Mouse (Mus musculus) MEL (cell line): ENCODE data around the gene Rnf114.

Experiments
- CTCF ChIP-seq, 3 experiments: IDR thresholded peaks in 2 of 3; conservative IDR thresholded peaks in 1 of 3; 2 replicates each; pipeline ENCODE4 v1.5.1; 2011 to 2012; ENCODE audit warnings: low read length in 3 of 3, low read depth in 2 of 3, mild to moderate bottlenecking in 2 of 3, improper control_type of control experiment in 1 of 3, inconsistent platforms in 1 of 3, mixed read lengths in 1 of 3, moderate library complexity in 1 of 3; ENCODE audit not compliant: control insufficient read depth in 1 of 3, insufficient read depth in 1 of 3, poor library complexity in 1 of 3, severe bottlenecking in 1 of 3
- E2F4 ChIP-seq: IDR thresholded peaks from 2 replicates; pipeline ENCODE4 v1.6.1; 2011; ENCODE audit warnings: low read depth, low read length, improper control_type of control experiment, borderline replicate concordance
- EP300 ChIP-seq, 2 experiments: IDR thresholded peaks; 2 replicates each; pipeline ENCODE4 v1.6.1; 2011; ENCODE audit warnings: improper control_type of control experiment in 2 of 2, low read length in 2 of 2, low read depth in 1 of 2, mild to moderate bottlenecking in 1 of 2
- GATA1 ChIP-seq: IDR thresholded peaks from 2 replicates; pipeline ENCODE4 v1.6.1; 2011; ENCODE audit warnings: low read depth, low read length, improper control_type of control experiment
- SIN3A ChIP-seq: IDR thresholded peaks from 2 replicates; pipeline ENCODE4 v1.6.1; 2012; ENCODE audit warnings: low read length, improper control_type of control experiment, inconsistent platforms
- SMC3 ChIP-seq: IDR thresholded peaks from 2 replicates; pipeline ENCODE4 v1.6.1; 2011; ENCODE audit warnings: low read depth, low read length, improper control_type of control experiment
- TAL1 ChIP-seq: IDR thresholded peaks from 2 replicates; pipeline ENCODE4 v1.6.1; 2012; ENCODE audit warnings: mild to moderate bottlenecking, inconsistent platforms, low read length, moderate library complexity, mixed read lengths

DNA sequence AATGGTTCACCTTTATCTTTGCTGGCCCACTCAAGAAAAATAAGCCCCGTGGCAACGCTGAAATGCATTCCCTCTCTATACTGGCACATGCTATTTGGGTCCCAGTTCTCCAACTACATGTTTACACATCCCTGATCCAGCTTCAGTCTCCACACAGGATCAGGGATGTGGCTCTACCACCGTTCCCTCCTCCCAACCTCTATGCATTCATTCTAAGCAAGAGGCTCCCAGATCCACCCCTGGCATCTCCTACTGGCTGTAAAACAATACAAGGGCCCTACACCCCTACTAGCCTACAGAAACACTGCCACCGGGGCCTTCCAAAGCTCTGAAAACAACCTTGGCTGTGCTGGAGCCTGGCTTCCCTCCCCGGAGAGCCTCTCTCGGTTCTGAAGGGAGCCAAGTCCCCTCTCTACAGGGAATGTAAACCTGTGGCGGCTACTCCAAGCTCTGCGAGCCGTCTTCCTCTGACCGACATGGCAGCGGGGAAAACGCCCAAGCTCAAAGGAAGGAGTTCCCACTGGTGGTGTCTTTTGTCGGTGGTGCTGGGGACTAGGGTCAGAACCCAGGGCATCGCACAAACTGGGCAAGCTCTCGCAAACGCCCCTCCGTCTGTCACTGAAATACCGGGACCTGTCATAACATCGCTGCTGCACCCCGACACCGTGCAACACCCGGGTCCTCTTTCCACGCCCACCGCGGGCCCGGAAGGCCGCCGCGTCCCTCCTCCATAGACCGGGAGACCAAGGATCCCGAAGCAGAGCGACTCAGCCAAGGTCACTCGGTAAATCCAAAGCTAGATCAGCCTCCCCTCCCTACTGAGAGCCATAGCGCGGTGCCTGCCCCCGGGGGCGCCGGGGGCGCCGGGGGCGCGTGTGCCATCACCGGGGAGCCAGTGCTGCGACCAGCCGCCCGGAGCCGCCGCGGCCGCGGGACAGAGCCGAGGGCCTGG lies at the start of gene Rnf114:
- TF ChIP-seq EP300 (IDR thresholded peaks at IDR 0.05; ENCODE audit: low read depth in 1 of 2, low read length in 2 of 2) (no peak), SIN3A (no peak), E2F4 (no peak), GATA1 (no peak), CTCF (IDR thresholded peaks at IDR 0.05 in 2 of 3, conservative IDR thresholded peaks at IDR 0.05 in 1 of 3; ENCODE audit: control insufficient read depth in 1 of 3, insufficient read depth in 1 of 3, low read depth in 2 of 3, low read length in 3 of 3, poor library complexity in 1 of 3, severe bottlenecking in 1 of 3) (no peak), SMC3 (no peak), TAL1 (no peak)
